Mouse (Mus musculus) hindbrain, embryonic 12.5 days (tissue): ENCODE results near the gene Vill. TPM values are rescaled to one million over a fixed set of nuclear protein-coding genes. Genes with fewer than 3 reads are reported as not detected.
A peak's percentile ranks its signal among the peaks of the same experiment; 100 is the strongest.

Source experiments
- ATAC-seq: fragments of 200-750 bp; cut with Nextera tagmentation; 2 replicates; pipeline ENCODE4 v1.8.0; 2017; ENCODE audit warnings: moderate TSS enrichment; ENCODE audit not compliant: low FRiP score
- H3K27ac ChIP-seq: fragments of 300-500 bp; sonication (generic); 2 replicates; pipeline ENCODE4 v1.5.1; 2016; ENCODE audit warnings: mild to moderate bottlenecking
- H3K27me3 ChIP-seq: fragments of 300-500 bp; sonication (generic); 2 replicates; pipeline ENCODE4 v1.6.1; 2016; ENCODE audit warnings: mild to moderate bottlenecking
- H3K36me3 ChIP-seq: fragments of 300-500 bp; sonication (generic); 2 replicates; pipeline ENCODE4 v1.6.1; 2016; ENCODE audit warnings: mild to moderate bottlenecking
- H3K4me1 ChIP-seq: fragments of 300-500 bp; sonication (generic); 2 replicates; pipeline ENCODE4 v1.6.1; 2016
- H3K4me2 ChIP-seq: fragments of 300-500 bp; sonication (generic); replicated peaks from 2 replicates; pipeline ENCODE4 v1.6.1; 2016; ENCODE audit warnings: mild to moderate bottlenecking
- H3K4me3 ChIP-seq: fragments of 300-500 bp; sonication (generic); 2 replicates; pipeline ENCODE4 v1.5.1; 2016; ENCODE audit warnings: mild to moderate bottlenecking
- H3K9ac ChIP-seq: fragments of 300-500 bp; sonication (generic); 2 replicates; pipeline ENCODE4 v1.6.1; 2016; ENCODE audit warnings: mild to moderate bottlenecking, moderate library complexity
- H3K9me3 ChIP-seq: fragments of 300-500 bp; sonication (generic); replicated peaks from 2 replicates; pipeline ENCODE4 v1.6.1; 2016; ENCODE audit warnings: mild to moderate bottlenecking
- WGBS: fragments of 180-500 bp; shearing (Covaris S2); methylation state at CpG from one replicate; pipeline ENCODE4 v1.1.7; 2016; 5-methylcytosine and 5-hydroxymethylcytosine counted together
- polyA plus RNA-seq: library from polyadenylated mRNA; unstranded; fragments of >200 nt; fragmentation: Nextera tagmentation; extraction: Ambion mirVana; gene quantifications from 2 replicates; pipeline ENCODE4 v1.2.1, GENCODE M21; 2016

The Vill gene
- polyA plus RNA-seq, 1 experiment from 2014 or later, result 14.9 TPM

DNA sequence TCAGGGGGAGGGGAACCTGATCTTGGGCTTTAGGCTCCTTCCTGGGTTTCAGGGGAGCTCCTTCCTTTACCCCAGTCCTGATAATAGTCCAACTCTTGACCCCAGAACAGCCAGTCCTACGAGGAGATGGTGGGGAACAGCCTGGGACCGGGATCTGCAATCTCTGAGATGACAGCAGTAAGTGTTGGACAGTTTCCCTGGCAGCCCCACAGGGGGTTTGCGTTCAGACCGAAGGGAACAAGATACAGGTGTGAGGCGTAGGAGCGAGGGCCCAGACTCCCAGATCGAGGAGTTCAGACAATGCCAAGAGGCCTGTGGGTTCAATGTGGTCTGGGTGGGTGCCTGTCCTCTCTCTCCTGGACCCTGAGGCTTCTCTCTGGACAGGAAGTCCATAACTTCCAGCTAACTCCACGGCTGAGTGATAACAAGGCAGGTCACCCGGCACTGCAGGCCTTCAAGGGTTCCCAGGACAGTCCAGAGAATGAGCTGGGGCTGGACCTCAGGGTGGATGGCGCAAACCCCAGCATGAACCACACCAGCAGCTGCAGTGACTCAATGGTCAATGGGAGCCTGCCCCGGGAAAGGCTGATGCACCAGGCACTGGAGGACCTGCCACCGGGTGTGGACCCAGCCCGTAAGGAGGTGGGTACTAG is 17.7 kb downstream of the Vill start:
- H3K9ac ChIP-seq, result no peak overlapping the region
- no peak overlapping the region for H3K4me3 ChIP-seq
- WGBS, result 89% methylated on average over 13 of the region's 13 CpGs
- no peak for ATAC-seq
- H3K27ac ChIP-seq, result no peak overlapping the region
- peaks cover 35% of the 10 kb centered on the region for H3K36me3 ChIP-seq
- no peaks in the 10 kb centered on the region for H3K27me3 ChIP-seq
- H3K4me1 ChIP-seq, result peaks cover 2% of the 10 kb centered on the region; the same call in 1 of the 2 replicates
- no peak overlapping the region for H3K4me2 ChIP-seq
- no peaks in the 10 kb centered on the region for H3K9me3 ChIP-seq

DNA sequence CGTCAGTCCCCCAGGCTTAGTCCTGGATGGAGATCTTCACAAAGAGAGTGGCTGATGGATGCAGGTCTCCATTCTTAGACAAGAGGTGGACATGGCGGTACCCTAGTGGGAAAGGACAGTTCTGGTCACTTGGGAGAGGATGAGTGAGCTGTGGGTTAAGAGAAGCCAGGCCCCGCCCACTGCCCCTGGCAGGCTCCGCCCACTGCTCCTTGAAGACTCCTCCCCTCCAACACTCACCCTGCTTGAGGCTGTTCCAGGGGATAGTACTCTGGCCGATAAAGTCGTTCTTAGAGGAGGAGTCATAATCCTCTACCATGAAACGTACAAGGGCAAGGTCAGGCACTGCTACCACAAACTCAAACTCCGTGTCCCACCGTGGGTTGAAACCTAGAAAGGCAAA is 19.2 kb downstream of the Vill start:
- H3K36me3 ChIP-seq, result peaks cover 47% of the 10 kb centered on the region
- no peak overlapping the region for H3K4me3 ChIP-seq
- WGBS, result 87% methylated on average over 9 of the region's 9 CpGs
- no peak overlapping the region for H3K4me2 ChIP-seq
- H3K27me3 ChIP-seq, result no peaks in the 10 kb centered on the region
- H3K27ac ChIP-seq, result no peak overlapping the region
- no peak overlapping the region for H3K9ac ChIP-seq
- peaks cover 2% of the 10 kb centered on the region; the same call in 1 of the 2 replicates for H3K4me1 ChIP-seq
- no peaks in the 10 kb centered on the region for H3K9me3 ChIP-seq
- no peak for ATAC-seq

GRCm38 (mm10) chr9:119073184-119073895 is 20.8 kb downstream of the Vill start:
- Histone ChIP-seq H3K36me3 (peaks cover 56% of the 10 kb centered on the region), H3K4me3 (no peak overlapping the region), H3K27me3 (no peaks in the 10 kb centered on the region), H3K4me1 (peaks cover 2% of the 10 kb centered on the region; the same call in 1 of the 2 replicates), H3K27ac (no peak overlapping the region), H3K4me2 (no peak overlapping the region), H3K9me3 (no peaks in the 10 kb centered on the region), H3K9ac (no peak overlapping the region)
- WGBS, result 85% methylated on average over 15 of the region's 15 CpGs
- no peak for ATAC-seq

DNA sequence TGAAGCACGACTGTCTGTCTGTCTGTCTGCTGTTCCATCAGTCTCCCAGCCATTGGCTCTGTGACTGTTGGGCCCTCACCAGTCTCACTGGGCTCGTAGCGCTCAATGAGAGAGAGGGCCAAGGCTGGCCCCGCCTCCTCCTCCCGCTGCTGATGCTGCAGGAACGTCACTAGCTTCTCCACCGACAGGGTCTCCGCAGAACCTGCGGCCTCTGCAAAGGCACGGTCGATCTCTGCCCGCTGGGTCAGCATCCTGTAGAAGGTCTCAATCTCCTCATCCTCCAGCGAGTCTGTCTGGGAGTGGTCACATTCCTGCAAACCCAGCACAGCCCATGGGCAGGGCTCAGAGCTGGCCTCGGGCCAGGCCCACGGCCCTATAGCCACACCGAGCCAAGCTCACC is 23.1 kb downstream of the Vill start:
- Histone ChIP-seq H3K4me3 (no peak overlapping the region), H3K9me3 (no peaks in the 10 kb centered on the region), H3K36me3 (peaks cover 68% of the 10 kb centered on the region), H3K27ac (no peak overlapping the region), H3K9ac (no peak overlapping the region), H3K4me1 (peaks cover 2% of the 10 kb centered on the region; the same call in 1 of the 2 replicates), H3K4me2 (no peak overlapping the region), H3K27me3 (no peaks in the 10 kb centered on the region)
- 78% methylated on average over 16 of the region's 16 CpGs for WGBS
- ATAC-seq, result no peak

- Histone ChIP-seq H3K27me3 (no peaks in the 10 kb centered on the region), H3K4me3 (no peak overlapping the region), H3K9me3 (no peaks in the 10 kb centered on the region), H3K27ac (no peak overlapping the region), H3K4me1 (peaks cover 20% of the 10 kb centered on the region), H3K36me3 (peaks cover 42% of the 10 kb centered on the region), H3K9ac (no peak overlapping the region), H3K4me2 (no peak overlapping the region)
- no peak for ATAC-seq
- WGBS, result 85% methylated on average over 5 of the region's 5 CpGs
Measured at GRCm38 (mm10) chr9:119080040-119080675, 27.6 kb downstream of the Vill start.

GRCm38 (mm10) chr9:119082039-119082438 is 29.5 kb downstream of the Vill start:
- Histone ChIP-seq H3K9me3 (no peaks in the 10 kb centered on the region), H3K4me3 (no peak overlapping the region), H3K36me3 (peaks cover 29% of the 10 kb centered on the region), H3K4me2 (no peak overlapping the region), H3K9ac (no peak overlapping the region), H3K27me3 (no peaks in the 10 kb centered on the region), H3K4me1 (peaks cover 31% of the 10 kb centered on the region), H3K27ac (peak overlapping the region; percentile 79)
- 6% methylated on average over 8 of the region's 8 CpGs for WGBS
- ATAC-seq, result peak; percentile 90

GRCm38 (mm10) chr9:119082656-119083430 is 30.3 kb downstream of the Vill start:
- Histone ChIP-seq H3K4me2 (no peak overlapping the region), H3K36me3 (peaks cover 25% of the 10 kb centered on the region), H3K27me3 (no peaks in the 10 kb centered on the region), H3K9me3 (no peaks in the 10 kb centered on the region), H3K4me3 (no peak overlapping the region), H3K27ac (peak overlapping the region; percentile 79), H3K9ac (peak overlapping the region; percentile 25; the same call in 1 of the 2 replicates), H3K4me1 (peaks cover 38% of the 10 kb centered on the region)
- ATAC-seq, result peak; percentile 14; the same call in 1 of the 2 replicates
- 56% methylated on average over 7 of the region's 7 CpGs for WGBS

DNA sequence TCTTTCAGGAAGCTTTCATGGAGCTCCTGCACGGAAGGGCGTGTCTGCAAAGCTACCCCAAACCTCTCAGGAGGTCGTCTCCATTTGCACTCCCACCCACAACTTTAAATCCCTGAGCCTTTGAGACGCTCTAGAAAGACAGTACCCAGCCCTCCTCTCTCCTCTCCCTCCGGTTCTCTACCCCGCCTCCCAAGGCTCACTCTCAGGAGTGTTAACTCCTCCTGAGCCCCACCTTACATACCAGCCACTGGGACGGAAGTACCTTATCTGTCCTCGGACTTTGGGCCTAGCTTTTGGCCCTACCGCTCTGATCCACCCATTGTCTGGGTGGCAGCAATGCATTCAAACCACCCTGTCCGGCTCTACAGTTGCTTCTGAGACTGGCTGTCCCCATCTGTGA is 31.4 kb downstream of the Vill start:
- Histone ChIP-seq H3K36me3 (peaks cover 14% of the 10 kb centered on the region), H3K4me1 (peaks cover 48% of the 10 kb centered on the region), H3K4me3 (no peak overlapping the region), H3K9me3 (no peaks in the 10 kb centered on the region), H3K27ac (no peak overlapping the region), H3K9ac (no peak overlapping the region), H3K4me2 (no peak overlapping the region), H3K27me3 (no peaks in the 10 kb centered on the region)
- WGBS, result 89% methylated on average over 10 of the region's 10 CpGs
- ATAC-seq, result no peak

- H3K4me1 ChIP-seq, result peaks cover 54% of the 10 kb centered on the region
- H3K36me3 ChIP-seq, result 0 out of 2 replicates have a peak, but pooled peaks cover 3% of the 10 kb centered on the region
- 0 out of 2 replicates have a peak, but pooled peaks cover 2% of the 10 kb centered on the region for H3K27me3 ChIP-seq
- no peak for ATAC-seq
- H3K4me3 ChIP-seq, result no peak overlapping the region
- H3K9ac ChIP-seq, result 0 out of 2 replicates have a peak overlapping the region, but pooled peaks have one; percentile 14
- H3K9me3 ChIP-seq, result no peaks in the 10 kb centered on the region
- no peak overlapping the region for H3K4me2 ChIP-seq
- no peak overlapping the region for H3K27ac ChIP-seq
- WGBS, result 28% methylated on average over 1 of the region's 1 CpGs
Measured at GRCm38 (mm10) chr9:119086451-119086850, 33.9 kb downstream of the Vill start.

DNA sequence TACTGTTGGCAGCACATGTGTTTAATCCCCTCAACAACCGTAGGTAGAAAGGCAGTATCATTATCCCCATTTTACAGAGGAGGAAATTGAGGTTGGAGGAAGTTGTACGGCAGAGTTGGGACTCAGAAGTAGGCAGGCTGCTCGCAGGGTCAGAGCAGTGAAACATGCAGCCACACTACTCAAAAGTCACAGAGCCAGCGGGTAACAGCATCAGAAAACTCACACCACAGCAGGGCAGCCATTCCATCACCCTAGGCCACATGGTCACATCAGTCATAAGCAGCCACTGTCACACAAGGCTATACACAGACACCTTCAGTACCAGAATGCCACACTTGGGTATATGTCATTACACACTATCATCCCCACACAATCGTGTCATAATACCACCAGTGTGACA is 34.7 kb downstream of the Vill start:
- Histone ChIP-seq H3K4me2 (no peak overlapping the region), H3K9me3 (no peaks in the 10 kb centered on the region), H3K4me3 (no peak overlapping the region), H3K9ac (no peak overlapping the region), H3K27ac (no peak overlapping the region), H3K27me3 (0 out of 2 replicates have a peak, but pooled peaks cover 9% of the 10 kb centered on the region), H3K36me3 (0 out of 2 replicates have a peak, but pooled peaks cover 3% of the 10 kb centered on the region), H3K4me1 (peaks cover 54% of the 10 kb centered on the region)
- WGBS, result 90% methylated on average over 5 of the region's 5 CpGs
- no peak for ATAC-seq

- 1% methylated on average over 24 of the region's 24 CpGs for WGBS
- Histone ChIP-seq H3K27ac (no peak overlapping the region), H3K9ac (peak overlapping the region; percentile 24; the same call in 1 of the 2 replicates)
Measured at GRCm38 (mm10) chr9:119088148-119088801, 35.7 kb downstream of the Vill start.

More at GRCm38 (mm10) chr9:119088148-119088801, 35.7 kb downstream of the Vill start:
- H3K4me2 ChIP-seq, result peak overlapping the region; percentile 47
- H3K36me3 ChIP-seq, result 0 out of 2 replicates have a peak, but pooled peaks cover 3% of the 10 kb centered on the region
- peak; percentile 33; the same call in 1 of the 2 replicates for ATAC-seq
- peaks cover 12% of the 10 kb centered on the region; the same call in 1 of the 2 replicates for H3K27me3 ChIP-seq
- H3K4me1 ChIP-seq, result peaks cover 55% of the 10 kb centered on the region
- H3K4me3 ChIP-seq, result peak overlapping the region; percentile 24
- H3K9me3 ChIP-seq, result no peaks in the 10 kb centered on the region
